Mouse (Mus musculus) kidney, adult 11 months (tissue): ENCODE results near the gene Bbc3.
A peak's percentile ranks its signal among the peaks of the same experiment; 100 is the strongest.

ENCODE experiments used
- DNase-seq: peaks from one replicate; pipeline ENCODE4 v3.0.0; 2022

Gene Bbc3

DNA sequence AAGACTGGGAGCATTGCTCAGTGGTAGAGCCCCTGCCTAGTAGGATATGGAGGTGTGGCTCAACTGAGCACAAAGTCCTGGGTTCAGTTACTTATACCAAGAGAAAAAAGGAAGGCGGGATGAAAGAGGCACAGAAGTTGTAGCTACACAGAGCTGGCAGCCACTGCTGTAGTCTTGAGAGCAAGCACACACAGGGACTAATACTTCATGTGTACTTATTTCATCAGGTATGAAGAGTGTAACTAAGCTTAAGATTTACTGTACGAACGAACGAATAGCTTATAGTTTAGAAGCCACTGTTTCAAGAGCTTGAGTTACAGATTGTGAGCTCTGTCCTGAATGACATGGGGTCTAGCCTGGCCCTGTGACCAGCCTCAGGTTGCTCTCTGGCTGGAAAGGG, 11.0 kb downstream of the Bbc3 start:
- no peak for DNase-seq

DNA sequence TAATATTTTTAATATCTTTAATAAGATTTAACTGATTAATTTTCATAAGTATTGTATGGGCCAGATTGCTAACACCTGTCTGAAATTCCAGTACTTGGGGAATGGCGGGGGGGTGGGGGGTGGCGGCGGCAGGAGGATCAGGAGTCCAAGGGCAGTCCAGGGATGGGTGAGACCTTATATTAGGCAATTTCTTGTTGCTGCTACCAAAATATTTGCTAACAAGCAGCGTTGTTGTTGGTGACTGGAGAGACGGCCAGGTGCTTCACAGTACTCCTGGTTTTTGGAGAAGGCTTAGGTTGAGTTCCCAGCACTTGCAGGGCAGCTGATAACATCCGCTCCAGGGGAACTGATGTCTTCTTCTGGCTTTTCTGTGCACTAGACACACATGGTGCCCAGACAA, 12.3 kb downstream of the Bbc3 start:
- DNase-seq, result no peak

DNA sequence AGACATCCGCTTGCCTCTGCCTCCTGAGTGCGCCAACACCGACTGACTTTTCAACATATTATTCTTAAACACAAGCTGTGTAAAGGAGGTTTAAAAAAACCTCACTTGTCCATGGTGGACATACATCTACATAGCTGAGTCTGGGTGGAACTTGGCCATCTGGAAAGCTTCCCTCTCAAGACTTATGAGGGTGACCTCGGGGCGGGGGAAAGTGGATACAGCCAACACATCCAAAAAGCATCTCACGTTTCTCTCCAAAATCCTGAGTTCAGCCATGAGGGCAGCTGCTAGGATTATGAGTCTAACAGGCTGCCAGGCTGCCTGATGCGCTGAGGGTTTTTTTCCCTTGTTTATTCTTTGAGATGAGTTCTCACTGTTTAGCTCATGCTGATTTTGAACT, 16.5 kb downstream of the Bbc3 start:
- DNase-seq, result no peak

DNA sequence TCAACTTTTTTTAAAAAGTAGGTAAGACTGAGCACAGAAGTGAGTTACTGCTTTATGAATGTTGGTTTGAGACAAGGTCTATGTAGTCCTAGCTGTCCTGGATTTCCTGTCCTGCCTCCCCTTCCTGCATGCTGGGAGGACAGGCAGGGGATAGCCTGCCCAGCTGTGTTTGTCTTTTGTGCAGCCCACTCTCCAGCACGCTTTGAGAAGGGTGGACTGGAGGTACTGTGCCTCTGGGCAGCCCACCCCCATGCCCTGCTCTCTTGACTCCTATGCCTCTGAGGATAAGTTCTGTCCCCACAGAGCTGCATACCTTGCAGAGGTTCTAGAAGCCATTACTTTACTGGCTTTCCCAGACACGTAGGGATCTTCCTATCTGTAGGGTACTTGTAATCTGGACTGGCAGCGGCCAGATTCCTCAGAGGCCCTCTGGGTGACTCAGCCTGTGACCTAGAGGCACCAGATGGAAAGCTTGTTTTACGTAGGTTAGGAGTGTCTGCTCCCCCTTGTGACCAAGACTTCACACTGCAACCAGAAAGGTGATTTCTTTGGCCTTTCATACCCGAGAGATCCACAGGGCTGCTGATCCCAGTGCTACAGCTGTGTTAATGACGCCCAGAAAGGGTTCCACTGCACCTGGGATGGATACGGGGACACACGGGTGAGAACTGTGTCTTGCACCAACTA, 17.9 kb downstream of the Bbc3 start:
- DNase-seq, result peak; percentile 69

DNA sequence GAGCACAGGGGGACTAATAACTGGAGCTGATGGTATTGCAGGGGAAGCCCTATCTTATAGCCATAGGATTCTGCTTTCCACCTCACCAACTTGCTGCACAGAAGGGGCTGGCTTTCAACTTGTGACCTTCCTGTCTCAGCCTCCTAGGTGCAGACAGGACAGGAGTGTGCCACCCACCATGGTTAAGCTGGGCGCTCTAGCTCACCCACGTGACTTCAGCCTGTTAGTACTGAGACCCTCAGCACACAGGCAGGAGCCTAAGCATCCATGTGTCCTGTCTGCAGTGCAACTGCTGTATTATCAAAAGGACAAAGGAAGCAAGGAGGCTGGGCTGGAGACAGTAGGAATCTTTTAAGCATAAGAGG, 18.4 kb downstream of the Bbc3 start:
- DNase-seq, result no peak

DNA sequence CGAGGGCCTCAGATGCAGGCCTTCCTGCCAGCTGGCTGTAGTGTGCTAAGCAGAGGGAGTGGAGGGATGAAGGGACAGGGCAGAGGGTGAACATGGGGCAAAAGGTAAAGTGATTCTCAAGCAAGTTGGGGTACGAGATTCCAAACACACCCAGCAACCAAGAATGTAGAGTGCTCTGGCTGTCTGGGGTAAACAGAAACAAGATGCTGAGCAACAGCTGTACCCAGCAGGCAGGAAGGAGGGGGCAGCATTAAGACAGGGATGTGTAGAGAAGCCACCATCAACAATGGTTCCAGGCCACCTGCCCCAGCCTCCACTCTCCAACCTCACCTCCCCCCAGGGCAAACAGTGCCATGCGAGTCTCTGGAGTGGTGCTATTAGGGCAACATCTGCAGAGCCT, 21.0 kb downstream of the Bbc3 start:
- DNase-seq, result no peak

DNA sequence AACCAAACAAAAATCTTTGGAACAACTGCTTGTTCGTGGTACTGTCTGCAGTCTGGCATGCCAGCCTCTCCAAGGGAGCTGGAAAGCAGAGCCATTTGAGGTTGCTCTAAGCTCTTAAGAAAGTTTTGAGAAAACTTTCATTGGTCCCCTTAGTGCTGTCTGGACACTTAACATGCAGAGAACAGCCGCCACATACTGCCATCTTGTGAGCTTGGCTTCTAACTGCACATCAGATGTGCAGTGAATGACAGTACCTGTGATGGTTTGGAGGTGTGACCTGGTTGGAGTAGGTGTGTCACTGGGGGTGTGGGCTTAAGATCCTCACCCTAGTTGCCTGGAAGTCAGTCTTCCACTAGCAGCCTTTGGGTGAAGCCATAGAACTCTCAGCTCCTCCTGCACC, 29.5 kb downstream of the Bbc3 start:
- DNase-seq, result no peak

DNA sequence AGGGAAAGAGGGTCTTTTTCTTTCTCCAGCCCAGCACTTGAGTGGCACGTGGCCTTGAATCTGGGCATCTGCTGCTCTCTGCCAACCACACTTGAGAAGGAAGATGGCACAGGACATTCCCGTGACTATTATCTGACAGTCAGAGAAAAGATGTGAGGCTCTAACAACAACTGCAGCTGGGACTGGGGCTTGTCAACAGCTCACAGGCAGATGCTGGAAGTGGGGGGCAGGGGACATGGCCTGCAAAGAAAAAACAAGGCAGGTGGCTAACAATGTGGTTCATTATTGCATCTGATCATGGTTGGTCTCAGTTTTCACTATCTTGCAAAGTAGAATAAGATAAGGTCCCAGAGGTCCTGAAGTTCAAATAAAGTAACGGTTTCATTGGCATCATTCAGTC, 36.4 kb downstream of the Bbc3 start:
- no peak for DNase-seq

DNA sequence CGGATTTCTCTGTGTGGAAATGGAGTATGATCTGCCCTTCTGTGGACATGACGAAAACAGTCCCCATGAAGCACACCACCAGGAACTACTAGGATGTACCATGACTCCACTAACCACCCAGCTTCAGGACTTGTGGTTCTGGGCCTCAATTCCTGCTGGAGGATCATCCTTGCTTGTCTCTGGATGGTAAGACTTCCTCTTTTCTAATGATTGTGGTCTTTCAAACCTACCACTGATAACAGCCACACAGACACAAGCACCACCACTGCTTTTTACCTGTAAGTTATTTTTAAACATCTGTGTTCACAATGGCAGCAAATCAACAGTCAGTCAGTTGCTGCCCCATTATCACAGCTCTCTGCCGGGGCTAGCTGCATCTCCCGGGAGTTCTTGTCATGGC, 37.1 kb downstream of the Bbc3 start:
- DNase-seq, result no peak

DNA sequence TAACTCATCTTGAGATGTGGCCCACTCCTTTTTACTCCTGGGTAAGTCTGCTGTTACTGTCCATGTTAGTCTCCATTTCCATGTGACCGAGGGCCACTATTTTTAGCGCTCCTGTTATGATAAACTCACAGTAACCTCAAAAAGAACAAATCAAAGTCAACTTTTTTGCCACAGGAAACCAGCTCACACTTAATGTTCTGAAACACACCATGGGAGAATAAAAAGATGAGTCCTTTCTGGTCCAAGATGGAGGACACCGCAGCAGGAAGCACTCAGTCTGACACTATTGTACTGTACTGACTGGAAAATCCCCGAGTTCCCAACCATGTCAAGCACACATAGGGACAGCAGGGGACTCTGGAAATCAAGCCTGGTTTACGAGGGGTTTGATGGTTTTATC, 41.8 kb downstream of the Bbc3 start:
- peak; percentile 14 for DNase-seq

DNA sequence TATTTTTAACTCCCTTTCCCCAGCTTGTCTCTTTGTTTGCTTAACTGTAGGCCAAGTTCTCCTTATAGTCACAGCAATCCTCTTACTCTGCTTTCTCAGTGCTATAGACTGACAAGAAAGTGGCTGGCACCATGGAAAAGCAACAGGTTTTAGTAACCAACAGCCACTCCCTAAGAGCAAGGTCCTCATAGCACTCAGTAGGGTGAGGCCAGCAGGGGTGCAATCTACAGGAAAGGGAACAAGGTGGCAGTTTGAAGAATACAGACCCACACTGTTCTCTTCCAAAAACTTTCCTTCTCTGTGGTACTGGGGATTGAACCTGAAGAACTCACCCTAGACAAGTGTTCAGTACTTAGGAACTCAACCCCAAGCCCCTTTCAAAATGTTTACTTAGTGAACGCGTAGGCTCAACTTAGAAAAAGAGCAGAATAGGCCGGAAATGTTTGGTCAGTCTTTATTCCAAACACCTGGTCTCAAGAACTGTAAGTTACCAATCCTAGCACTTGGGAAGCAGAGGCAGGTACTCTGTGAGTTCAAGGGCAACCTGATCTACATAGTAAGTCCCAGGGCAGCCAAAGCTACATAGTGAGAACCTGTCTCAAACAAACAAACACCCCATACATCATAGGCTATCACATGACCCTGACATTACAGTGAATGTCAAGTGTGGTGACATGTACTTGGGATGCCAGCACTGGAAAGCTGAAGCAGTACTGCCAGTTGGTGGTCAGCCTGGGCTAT, 47.8 kb downstream of the Bbc3 start:
- no peak for DNase-seq

DNA sequence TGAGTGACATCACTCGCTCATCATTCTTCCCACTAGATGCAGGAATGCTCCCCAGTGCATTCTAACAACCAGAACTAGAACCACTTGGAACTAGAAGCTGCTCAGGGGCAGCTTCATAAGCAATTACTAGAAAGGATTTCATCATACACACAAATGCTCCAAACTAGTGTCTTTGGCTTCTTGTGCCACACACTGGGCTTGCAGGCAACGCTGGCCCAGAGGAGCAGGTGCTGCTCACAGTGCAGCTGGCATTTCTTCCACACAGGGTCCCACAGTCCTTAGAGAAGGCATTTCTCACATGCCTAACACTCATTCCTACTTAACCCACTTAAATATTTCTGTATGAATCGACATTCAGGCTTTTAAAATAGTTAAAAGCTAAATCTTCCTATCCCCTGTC, 49.4 kb downstream of the Bbc3 start:
- no peak for DNase-seq

DNA sequence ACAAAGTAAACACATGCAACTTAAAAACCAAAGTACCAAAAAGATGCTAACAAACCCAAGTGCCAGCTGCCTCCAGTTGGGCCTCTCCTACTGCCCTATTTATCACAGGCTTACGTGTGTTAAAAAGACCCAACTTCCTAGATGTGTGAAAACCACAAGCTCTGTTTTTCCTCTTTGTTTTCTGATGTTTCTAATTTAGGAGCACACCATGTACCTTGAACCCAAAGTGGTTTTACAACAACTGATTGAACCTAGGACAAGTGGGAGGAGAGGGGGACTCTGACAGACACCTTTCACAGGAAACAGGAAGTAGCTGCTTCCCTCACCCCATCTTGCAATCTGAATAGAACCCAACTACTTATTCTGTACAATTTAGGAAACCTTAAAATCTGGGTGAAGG, 56.1 kb downstream of the Bbc3 start:
- no peak for DNase-seq

DNA sequence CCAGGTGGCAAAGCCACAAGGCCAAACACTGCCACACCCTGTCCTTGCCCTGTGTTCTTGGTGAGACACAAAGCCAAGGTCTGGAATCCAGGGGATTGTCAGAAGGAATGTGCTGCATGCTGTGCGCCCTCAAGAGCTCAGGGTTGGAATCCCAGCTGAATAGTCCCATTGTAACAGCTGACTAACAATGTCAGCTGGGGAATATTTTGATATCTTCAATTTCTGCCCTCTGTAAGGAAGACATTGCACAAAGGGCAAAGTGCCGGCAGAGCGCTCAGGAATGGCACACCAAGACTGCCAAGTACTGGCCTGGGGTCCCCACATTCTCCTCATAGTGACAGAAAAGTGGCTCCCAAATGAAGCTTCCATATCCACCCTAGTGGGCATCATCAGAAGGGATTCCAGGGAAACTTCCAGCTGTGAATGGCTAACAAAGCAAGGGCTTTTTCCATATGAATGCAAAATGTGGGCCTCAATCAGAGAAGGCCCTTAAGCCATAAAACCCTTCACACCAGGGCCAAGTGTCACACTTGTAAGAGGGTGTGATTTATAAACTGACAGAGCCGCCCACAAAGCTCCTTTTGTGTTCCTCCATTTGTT, 56.8 kb downstream of the Bbc3 start:
- DNase-seq, result no peak

DNA sequence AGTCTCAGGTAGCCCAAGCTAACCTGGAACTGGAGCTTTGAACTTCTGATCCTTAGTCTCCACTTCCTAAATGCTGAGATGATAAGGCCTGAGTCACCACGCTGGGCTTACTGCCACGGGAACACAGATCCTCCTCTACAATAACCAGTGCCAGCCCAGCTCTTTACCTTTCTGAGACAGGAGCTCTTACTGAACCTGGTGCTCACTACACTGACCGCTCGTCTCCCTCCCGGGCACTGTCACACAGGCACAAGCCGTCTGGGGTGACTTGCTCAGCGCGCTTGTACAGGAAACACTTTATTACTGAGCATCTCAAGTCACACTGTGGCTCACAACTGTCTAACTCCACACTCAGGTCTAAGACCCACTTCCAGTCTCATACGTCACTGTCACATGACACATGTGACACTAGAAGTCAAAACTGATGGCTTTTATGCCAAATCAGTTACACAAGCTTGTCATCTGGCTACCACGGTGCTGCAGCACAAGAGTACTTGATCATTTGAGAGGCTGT, 58.0 kb downstream of the Bbc3 start:
- DNase-seq, result no peak

DNA sequence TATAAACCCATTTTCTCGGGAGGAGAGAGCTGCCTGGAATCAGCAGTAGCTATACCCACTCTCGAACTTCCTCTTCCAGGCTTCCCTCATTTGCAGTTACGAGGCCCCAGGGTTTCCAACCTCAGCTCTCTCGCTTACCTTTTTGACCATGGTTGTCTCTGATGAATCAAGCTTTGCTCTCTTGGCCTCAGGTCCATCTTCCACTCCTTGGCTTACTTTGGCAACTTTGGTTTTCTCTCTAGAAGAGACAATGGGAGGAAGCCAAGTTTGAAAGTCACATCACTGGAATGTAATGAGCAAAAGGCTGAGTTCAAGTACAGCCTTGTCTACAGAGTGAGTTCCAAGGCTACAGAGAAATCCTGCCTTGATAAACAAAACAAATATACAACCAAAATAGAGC, 58.5 kb downstream of the Bbc3 start:
- no peak for DNase-seq
